Mouse (Mus musculus) lung, postnatal 0 days (tissue): ENCODE results near the gene Prkcz. TPM values are rescaled to one million over a fixed set of nuclear protein-coding genes. Genes with fewer than 3 reads are reported as not detected.
A peak's percentile ranks its signal among the peaks of the same experiment; 100 is the strongest.

Source experiments
- ATAC-seq: fragments of 200-750 bp; cut with Nextera tagmentation; 2 replicates; pipeline ENCODE4 v1.8.0; 2017; ENCODE audit warnings: moderate library complexity
- DNase-seq: peaks from one replicate; pipeline ENCODE4 v3.0.0-alpha.2; 2016; ENCODE audit warnings: low spot score
- H3K27ac ChIP-seq: fragments of 300-500 bp; sonication (generic); 2 replicates; pipeline ENCODE4 v1.5.1; 2014; ENCODE audit warnings: antibody characterized with exemption, mild to moderate bottlenecking, low read length, mixed read lengths
- H3K27me3 ChIP-seq: fragments of 300-500 bp; sonication (generic); replicated peaks from 2 replicates; pipeline ENCODE4 v1.6.1; 2014; ENCODE audit warnings: low read length, mixed read lengths; ENCODE audit not compliant: insufficient read depth
- H3K36me3 ChIP-seq: fragments of 300-500 bp; sonication (generic); 2 replicates; pipeline ENCODE4 v1.6.1; 2014; ENCODE audit warnings: low read length, mixed read lengths; ENCODE audit not compliant: insufficient read depth
- H3K4me1 ChIP-seq: fragments of 300-500 bp; sonication (generic); 2 replicates; pipeline ENCODE4 v1.6.1; 2014; ENCODE audit warnings: antibody characterized with exemption, low read depth, low read length, mixed read lengths; ENCODE audit not compliant: insufficient read depth
- H3K4me2 ChIP-seq: fragments of 300-500 bp; sonication (generic); replicated peaks from 2 replicates; pipeline ENCODE4 v1.6.1; 2014; ENCODE audit warnings: low read depth, mild to moderate bottlenecking, low read length, moderate library complexity, mixed read lengths
- H3K4me3 ChIP-seq: fragments of 300-500 bp; sonication (generic); 2 replicates; pipeline ENCODE4 v1.5.1; 2014; ENCODE audit warnings: low read depth, low read length
- H3K9ac ChIP-seq: fragments of 300-500 bp; sonication (generic); replicated peaks from 2 replicates; pipeline ENCODE4 v1.6.1; 2014; ENCODE audit warnings: low read depth, mild to moderate bottlenecking
- H3K9me3 ChIP-seq: fragments of 300-500 bp; sonication (generic); 2 replicates; pipeline ENCODE4 v1.6.1; 2016; ENCODE audit warnings: low read length, mixed read lengths
- CTCF ChIP-seq: IDR thresholded peaks from 2 replicates; pipeline ENCODE4 v1.5.1; 2016; ENCODE audit warnings: antibody characterized with exemption, mild to moderate bottlenecking
- EP300 ChIP-seq: IDR thresholded peaks from 2 replicates; pipeline ENCODE4 v1.6.1; 2016; ENCODE audit warnings: antibody characterized with exemption, mild to moderate bottlenecking, control low read depth
- WGBS: fragments of 180-500 bp; shearing (Covaris S2); extraction: QIAGEN DNeasy Blood & Tissue Kit; methylation state at CpG from one replicate; pipeline ENCODE4 v1.1.7; 2014; 5-methylcytosine and 5-hydroxymethylcytosine counted together
- polyA plus RNA-seq: library from polyadenylated mRNA; unstranded; fragments of >200 nt; fragmentation: Nextera tagmentation; extraction: Ambion mirVana; gene quantifications from 2 replicates; pipeline ENCODE4 v1.2.1, GENCODE M21; 2015

Gene Prkcz
- polyA plus RNA-seq, 1 experiment from 2014 or later = 23.4 TPM

DNA sequence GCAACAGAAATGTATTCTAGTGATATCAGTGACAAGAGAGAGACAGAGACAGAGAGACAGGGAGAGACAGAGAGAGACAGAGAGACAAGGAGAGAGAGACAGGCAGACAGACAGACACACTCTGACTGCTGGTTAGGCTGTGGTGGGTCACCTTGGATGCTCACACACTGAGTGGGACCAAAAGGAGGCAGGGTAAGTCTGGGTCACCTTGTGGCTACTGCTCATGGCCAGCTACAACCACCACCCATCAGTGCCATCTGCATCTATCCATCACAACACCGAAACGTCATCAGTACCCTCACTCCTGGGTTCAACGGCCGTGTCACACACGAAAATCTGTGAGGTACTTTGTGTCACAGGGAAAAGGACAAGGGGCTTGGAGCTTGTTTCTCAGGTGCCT, 53.6 kb downstream of the Prkcz start:
- WGBS = 64% methylated on average over 5 of the region's 5 CpGs
- 0 out of 2 replicates have a peak, but pooled peaks have one; percentile 3 for ATAC-seq
- Histone ChIP-seq H3K4me1 (peaks cover 7% of the 10 kb centered on the region; the same call in 1 of the 2 replicates), H3K4me2 (peak overlapping the region; percentile 28; the same call in 1 of the 2 replicates), H3K9me3 (no peaks in the 10 kb centered on the region), H3K27ac (no peak overlapping the region), H3K9ac (no peak overlapping the region), H3K4me3 (no peak overlapping the region), H3K27me3 (no peaks in the 10 kb centered on the region), H3K36me3 (no peaks in the 10 kb centered on the region)
- no peak for TF ChIP-seq EP300
- no peak for TF ChIP-seq CTCF
- no peak for DNase-seq

DNA sequence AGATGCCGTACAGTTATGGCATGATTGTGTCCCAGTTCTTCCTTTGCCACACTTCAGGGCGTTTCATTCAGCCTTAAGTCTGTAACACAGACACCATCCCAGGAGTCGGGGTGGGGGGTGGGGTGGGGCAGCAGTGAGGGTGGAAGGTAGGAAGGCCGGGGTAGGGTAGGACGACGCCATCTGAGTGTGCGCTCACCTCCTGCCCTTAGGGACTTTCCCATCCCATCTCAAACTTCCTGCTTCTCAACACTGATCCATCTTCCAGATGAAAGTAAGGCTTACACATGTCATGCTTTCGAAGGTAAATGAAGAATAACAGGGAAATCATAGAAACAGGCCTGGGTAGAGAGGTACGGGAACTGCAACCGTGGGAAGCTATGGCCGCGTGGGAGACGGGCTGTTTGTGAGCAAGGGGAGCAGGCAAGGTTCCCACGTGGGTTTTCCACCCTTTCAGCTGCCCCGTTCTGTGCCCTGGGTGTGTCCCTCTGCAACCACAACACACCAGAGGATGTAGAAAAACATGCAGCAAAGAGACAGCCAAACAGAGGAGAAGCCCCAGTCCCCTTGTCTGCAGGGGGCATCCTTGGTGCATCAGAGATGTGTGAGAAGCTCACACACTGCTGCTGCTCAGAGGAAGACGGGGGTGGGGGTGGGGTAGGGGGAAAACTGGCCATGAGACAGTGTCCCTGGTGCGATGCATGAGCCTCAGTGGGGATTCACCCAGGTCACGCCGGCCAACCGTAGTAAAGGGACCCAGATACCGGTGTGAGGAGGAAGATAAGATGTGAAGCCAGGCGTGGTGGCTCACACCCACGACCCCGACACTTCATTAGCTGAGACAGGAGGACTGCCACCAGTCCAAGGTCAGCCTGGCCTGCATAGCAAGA, 54.6 kb downstream of the Prkcz start:
- Histone ChIP-seq H3K36me3 (no peaks in the 10 kb centered on the region), H3K4me1 (peaks cover 7% of the 10 kb centered on the region; the same call in 1 of the 2 replicates), H3K4me2 (no peak overlapping the region), H3K9me3 (no peaks in the 10 kb centered on the region), H3K9ac (no peak overlapping the region), H3K4me3 (no peak overlapping the region), H3K27ac (no peak overlapping the region), H3K27me3 (no peaks in the 10 kb centered on the region)
- TF ChIP-seq CTCF = no peak
- TF ChIP-seq EP300 = no peak
- no peak for ATAC-seq
- WGBS = 53% methylated on average over 24 of the region's 24 CpGs
- no peak for DNase-seq

DNA sequence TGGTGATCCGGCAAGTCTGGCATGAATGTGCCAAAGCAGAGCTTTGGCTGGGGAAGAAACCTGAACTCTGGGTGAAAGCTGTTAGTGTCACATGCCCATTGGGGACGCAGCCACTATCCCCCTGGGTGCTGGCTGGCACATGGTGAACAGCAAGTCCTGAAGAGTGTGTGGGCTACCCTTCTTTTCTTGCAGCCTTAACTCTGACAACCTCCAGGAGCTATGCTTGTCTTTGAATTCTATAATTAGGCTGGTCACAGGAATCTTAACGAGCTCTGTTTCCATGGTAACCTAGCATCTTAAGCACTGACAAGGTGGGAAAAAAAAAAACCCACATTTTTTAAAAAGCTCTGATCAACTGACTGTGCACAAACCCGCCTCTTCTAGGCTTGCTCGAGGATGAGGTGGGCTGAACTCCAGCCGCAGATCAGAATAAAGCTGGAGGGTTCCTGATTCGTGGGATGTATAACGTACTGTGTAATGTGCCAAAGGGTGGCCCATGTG, 55.6 kb downstream of the Prkcz start:
- no peak overlapping the region for H3K4me2 ChIP-seq
- peaks cover 7% of the 10 kb centered on the region; the same call in 1 of the 2 replicates for H3K4me1 ChIP-seq
- WGBS = 51% methylated on average over 8 of the region's 8 CpGs
- ATAC-seq = no peak
- no peak overlapping the region for H3K27ac ChIP-seq
- H3K27me3 ChIP-seq = no peaks in the 10 kb centered on the region
- H3K9ac ChIP-seq = no peak overlapping the region
- no peak overlapping the region for H3K4me3 ChIP-seq
- no peak for DNase-seq
- no peaks in the 10 kb centered on the region for H3K36me3 ChIP-seq
- TF ChIP-seq CTCF = no peak
- TF ChIP-seq EP300 = no peak
- no peaks in the 10 kb centered on the region for H3K9me3 ChIP-seq

DNA sequence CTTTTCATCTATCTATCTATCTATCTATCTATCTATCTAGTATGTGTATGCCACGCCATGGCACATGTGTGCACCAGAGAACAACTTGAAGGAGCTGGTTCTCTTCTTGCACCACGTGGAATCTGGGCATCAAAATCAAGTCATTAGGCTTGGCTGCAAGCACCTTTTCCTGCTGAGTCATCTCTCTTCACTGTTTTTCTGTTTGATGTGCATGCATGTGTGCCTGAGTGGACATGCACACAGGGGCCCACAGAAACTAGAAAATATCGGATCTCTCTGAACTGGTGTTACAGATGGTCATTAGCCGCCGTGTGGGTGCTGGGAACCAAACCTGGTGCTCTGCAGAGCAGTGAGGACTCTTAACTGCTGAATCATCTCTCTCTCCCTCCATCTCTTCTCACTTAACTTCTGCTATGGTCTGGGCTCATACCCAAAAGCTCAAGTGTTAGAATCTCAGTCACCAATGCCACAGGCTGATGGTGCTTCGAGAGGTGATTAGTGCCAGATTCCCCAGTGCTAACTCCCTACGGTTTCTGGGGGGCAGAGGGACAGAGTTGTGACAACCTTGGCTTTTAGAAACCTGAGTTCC, 56.6 kb downstream of the Prkcz start:
- H3K4me3 ChIP-seq = no peak overlapping the region
- no peak overlapping the region for H3K9ac ChIP-seq
- no peaks in the 10 kb centered on the region for H3K9me3 ChIP-seq
- H3K36me3 ChIP-seq = no peaks in the 10 kb centered on the region
- ATAC-seq = no peak
- DNase-seq = no peak
- 76% methylated on average over 7 of the region's 7 CpGs for whole genome bisulfite sequencing
- H3K4me2 ChIP-seq = no peak overlapping the region
- no peak for TF ChIP-seq EP300
- TF ChIP-seq CTCF = no peak
- H3K27ac ChIP-seq = no peak overlapping the region
- no peaks in the 10 kb centered on the region for H3K27me3 ChIP-seq
- peaks cover 7% of the 10 kb centered on the region; the same call in 1 of the 2 replicates for H3K4me1 ChIP-seq

DNA sequence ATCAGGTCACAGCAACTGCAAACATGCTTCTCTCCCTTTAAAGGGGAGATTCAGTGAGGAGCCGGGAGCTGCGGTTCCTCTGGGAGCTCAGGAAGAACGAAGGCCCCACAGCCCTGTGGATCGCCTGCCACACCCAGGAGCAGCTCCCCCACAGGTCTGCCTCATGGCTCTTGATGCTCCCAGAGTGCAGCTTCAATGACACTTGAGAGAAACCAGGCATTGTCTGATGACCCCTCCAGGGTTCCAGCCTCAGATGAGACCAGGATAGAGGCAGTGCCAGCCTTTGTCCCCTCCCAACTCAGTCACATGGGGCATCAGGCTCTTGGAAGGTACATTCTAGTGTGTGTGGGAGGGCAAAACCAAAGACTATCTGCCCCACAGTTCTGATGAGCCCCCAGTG, 59.2 kb downstream of the Prkcz start:
- H3K36me3 ChIP-seq = no peaks in the 10 kb centered on the region
- 42% methylated on average over 4 of the region's 4 CpGs for WGBS
- H3K27ac ChIP-seq = no peak overlapping the region
- no peak overlapping the region for H3K4me3 ChIP-seq
- H3K27me3 ChIP-seq = no peaks in the 10 kb centered on the region
- ATAC-seq (no peak), DNase-seq (no peak)
- no peaks in the 10 kb centered on the region for H3K4me1 ChIP-seq
- no peak overlapping the region for H3K4me2 ChIP-seq
- H3K9ac ChIP-seq = no peak overlapping the region
- H3K9me3 ChIP-seq = no peaks in the 10 kb centered on the region
- TF ChIP-seq CTCF (no peak), EP300 (no peak)

DNA sequence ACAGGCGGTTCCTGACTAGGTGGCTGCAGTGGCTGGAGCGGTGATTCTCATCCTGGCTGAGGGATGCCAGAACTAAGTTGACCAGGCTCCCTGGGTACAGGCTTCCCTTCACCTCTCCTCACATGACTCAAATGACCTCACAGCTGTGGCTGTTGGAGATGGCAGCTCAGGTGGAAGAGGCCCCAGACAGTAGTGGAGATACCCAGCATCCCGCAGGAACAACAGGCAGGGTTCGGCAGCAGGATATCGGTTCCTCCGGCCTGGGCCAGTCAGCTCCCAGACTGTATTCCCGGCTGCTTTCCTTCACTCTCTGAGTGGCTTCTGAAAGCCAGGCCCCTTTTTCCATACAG, 60.1 kb downstream of the Prkcz start:
- no peak overlapping the region for H3K9ac ChIP-seq
- H3K4me1 ChIP-seq = no peaks in the 10 kb centered on the region
- H3K27me3 ChIP-seq = no peaks in the 10 kb centered on the region
- WGBS = 86% methylated on average over 7 of the region's 7 CpGs
- no peak for TF ChIP-seq EP300
- no peak for TF ChIP-seq CTCF
- no peak overlapping the region for H3K4me3 ChIP-seq
- H3K4me2 ChIP-seq = no peak overlapping the region
- no peak overlapping the region for H3K27ac ChIP-seq
- no peak for DNase-seq
- ATAC-seq = no peak
- H3K9me3 ChIP-seq = no peaks in the 10 kb centered on the region
- no peaks in the 10 kb centered on the region for H3K36me3 ChIP-seq
